Mouse (Mus musculus) olfactory bulb, adult 2 months (tissue): ENCODE data around the gene Morc4.

Source experiments
- CTCF ChIP-seq: fragments of 200-500 bp; IDR thresholded peaks from 2 replicates; pipeline ENCODE4 v1.5.1; 2012; ENCODE audit warnings: low read depth, mild to moderate bottlenecking, low read length, moderate library complexity; ENCODE audit not compliant: insufficient read depth
- POLR2A ChIP-seq: fragments of 200-500 bp; IDR thresholded peaks from 2 replicates; pipeline ENCODE4 v1.6.1; 2012; ENCODE audit warnings: mild to moderate bottlenecking, low read depth, low read length, moderate library complexity; ENCODE audit not compliant: insufficient read depth

GRCm38 (mm10) chrX:139813299-139814002, 58.0 kb downstream of the Morc4 start:
- TF ChIP-seq CTCF (no peak), POLR2A (no peak)
